Mouse (Mus musculus) hematopoietic stem cell, adult 5-6 weeks (primary cell): ENCODE results near the gene Prss16. TPM values are rescaled to one million over a fixed set of nuclear protein-coding genes. Genes with fewer than 3 reads are reported as not detected.
A peak's percentile ranks its signal among the peaks of the same experiment; 100 is the strongest.

ENCODE experiments used
- ATAC-seq, 2 experiments: fragments of 125-278 bp in 1 of 2; replicated peaks in 1 of 2; 2 replicates each; pipeline ENCODE4 v1.8.0; 2016 to 2017; ENCODE audit warnings: inconsistent platforms in 2 of 2, mild to moderate bottlenecking in 2 of 2, moderate number of reproducible peaks in 2 of 2, low read depth in 1 of 2, moderate TSS enrichment in 1 of 2; ENCODE audit not compliant: low FRiP score in 2 of 2, poor library complexity in 2 of 2, severe bottlenecking in 2 of 2, insufficient read depth in 1 of 2, low TSS enrichment in 1 of 2
- total RNA-seq: library from RNA; stranded (forward); fragments of 172-1452, 232-1000 nt; gene quantifications from 2 replicates; pipeline ENCODE4 v1.2.3, GENCODE M21; 2017

Prss16 gene
- total RNA-seq, 1 experiment from 2014 or later, result 0.84 TPM

DNA sequence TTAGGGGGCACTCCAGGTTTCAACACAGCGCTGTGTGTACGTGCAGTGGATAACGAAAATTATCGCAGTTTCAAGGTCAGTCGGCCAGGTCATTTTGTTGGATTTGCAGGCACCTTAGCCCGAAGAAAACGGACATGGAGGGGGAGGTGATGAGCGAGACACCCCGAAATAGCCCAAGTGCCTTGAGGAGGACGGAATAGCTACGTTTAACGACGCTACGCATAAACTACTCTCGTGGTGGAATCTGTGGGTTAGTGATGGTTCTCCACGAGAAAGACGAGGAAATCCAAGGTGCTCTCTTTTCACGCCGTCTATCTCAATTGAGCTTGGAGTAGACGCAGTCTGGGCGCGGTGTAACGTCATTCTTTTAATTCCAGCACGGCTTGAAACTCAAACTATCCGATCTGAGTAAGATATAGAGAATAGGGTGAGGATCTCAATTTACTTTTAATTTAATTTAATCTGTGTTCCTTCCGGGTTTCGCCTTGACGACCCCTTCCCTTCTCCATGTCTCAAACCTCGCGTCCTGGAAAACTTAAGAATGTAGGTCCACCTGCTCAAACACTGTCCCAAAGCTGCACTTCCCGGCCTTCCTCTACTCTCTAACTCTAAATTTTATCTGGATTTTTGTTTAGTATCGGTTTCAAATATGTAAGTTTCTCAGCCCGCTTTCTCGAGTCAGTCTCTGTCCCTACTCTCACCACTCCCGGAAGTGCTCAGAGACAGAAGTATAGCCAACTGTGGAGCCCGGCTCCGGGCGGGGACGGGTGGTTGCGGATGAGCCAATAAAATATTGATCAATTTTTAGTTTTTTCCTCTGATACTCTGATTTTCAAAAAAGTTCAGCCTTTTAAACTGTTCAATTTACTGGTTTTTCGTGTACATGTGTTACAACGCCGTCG, 10.6 kb upstream of the Prss16 start:
- ATAC-seq, result peak; percentile 36 to 39; a peak in 2 of 4 replicates

GRCm38 (mm10) chr13:22015479-22016450, 6.2 kb upstream of the Prss16 start:
- peak in 1 of 2 experiments; percentile 75; a peak in 3 of 4 replicates for ATAC-seq

DNA sequence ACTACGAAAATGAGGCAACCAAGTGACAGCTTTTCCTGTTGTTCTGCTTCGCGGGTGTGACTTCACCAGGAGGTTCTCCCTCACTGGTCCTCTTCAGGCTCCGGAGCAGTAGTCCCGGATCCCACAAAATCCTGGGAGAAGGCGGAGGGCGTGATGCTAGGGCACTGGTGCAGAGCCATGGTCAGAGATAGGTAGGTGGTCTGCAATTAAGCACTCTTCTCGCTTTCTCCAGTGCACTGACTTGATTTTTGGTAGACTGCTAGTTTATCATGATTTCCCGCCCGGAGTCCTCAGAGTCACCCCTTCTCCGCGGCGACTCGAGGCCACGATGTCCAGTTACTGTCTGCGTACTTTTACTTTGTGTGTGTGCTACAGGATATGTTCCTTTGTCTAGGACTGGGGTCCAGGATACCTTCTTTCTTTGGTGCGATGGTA, 4.9 kb upstream of the Prss16 start:
- ATAC-seq, result no peak; a peak in 1 of 4 replicates

- ATAC-seq, result no peak
Observed at GRCm38 (mm10) chr13:22013716-22014115, 4.2 kb upstream of the Prss16 start.

- no peak for ATAC-seq
Observed at GRCm38 (mm10) chr13:22008707-22009106, 835 bp downstream of the Prss16 start.

DNA sequence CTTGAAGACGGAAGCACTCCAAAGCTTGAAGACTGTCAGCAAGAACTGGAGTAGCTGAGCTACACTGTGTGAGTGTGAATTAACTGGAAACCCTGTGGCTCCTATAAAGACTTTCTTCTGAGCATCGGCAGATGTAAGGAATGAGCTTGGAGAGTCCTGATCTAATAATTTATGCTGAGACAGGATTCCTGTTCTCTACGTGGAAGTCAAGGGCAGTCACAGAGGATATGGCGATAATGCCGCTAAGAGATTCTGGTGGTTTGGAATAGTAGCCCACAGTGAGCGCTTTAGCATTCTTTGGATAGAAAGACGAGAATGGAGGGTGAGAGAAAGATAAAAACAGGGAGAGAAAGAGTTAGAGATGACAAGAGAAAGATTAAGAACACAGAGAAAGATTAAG, 1.7 kb downstream of the Prss16 start:
- ATAC-seq, result no peak

DNA sequence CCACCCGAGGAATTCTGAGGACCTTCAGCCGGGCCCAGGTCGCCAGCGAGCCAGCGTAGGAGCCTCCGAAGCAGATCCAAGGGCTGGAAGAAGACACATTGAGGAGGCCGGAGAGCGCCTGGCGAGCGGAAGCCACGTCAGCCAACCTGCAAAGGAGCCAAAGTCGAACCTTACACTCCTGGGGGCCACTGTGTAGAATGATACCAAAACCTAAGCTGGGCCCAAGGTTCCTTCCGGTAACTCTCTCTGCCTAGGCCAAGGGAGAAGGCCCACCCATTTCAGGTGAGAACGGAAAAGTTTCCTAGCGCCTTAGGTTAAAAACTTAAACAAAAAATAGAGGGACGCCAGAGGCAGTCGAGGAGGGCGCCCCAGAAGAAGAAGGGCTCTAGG, 2.4 kb downstream of the Prss16 start:
- ATAC-seq, result no peak

- peak; percentile 37 to 56; a peak in 2 of 4 replicates for ATAC-seq
Observed at GRCm38 (mm10) chr13:22006334-22007120, 3.0 kb downstream of the Prss16 start.

DNA sequence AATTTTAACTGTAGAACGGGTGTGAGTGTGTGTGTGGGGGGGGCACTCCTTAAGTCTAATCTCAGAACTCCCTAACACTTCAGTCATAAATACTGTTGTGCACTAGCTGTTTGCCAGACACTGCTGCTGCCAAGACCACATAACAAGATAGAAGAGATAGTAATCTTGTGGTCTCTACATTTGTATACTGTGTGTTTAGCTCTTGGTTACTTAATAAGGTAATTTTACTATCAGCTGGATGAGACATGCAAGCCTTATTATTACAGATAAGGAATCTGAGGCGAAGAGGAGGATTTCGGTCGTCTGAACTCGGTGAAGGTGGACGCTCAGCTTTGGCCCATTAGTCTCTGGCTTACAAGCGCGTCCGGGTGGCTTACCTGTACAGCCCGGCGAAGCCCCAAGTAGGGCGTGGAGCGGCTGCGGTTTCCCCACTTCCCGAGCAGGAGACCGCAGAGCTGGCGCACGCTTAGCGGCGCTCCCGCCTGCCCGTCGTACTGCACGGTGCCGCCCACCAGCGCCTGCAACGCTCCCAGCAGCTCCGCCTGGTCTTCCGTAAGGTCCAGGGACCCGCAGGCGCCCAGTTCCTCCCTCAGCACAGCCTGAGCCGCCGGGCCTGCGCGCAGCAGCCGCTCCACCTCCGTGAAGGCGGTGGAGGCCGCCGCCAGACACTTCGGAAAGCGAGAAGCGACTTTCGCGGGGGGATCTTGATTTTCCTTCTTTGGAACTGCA, 3.8 kb downstream of the Prss16 start:
- peak; percentile 47 to 70; a peak in 3 of 4 replicates for ATAC-seq

GRCm38 (mm10) chr13:22001823-22002222, 7.7 kb downstream of the Prss16 start:
- peak; percentile 66 to 69 for ATAC-seq

DNA sequence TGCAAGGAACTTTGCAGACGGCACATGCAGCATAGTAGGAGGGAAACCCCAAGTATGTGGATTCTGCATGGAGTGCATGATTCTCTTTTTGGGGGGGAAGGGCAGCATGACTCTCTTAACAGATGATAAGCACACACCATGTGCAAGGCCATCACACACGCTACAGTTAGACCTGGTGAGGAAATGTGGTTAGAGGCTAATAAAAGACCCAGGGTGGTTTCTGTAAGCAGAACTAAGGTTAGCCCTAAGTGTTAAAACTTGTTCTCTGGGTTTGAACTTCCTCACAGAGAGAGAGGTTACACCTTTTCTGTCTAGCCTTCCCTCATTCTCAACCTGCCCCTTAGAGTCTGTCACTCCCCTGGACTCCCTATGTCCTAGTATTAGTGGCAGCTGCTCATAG, 8.2 kb downstream of the Prss16 start:
- ATAC-seq, result peak; percentile 33 to 60

DNA sequence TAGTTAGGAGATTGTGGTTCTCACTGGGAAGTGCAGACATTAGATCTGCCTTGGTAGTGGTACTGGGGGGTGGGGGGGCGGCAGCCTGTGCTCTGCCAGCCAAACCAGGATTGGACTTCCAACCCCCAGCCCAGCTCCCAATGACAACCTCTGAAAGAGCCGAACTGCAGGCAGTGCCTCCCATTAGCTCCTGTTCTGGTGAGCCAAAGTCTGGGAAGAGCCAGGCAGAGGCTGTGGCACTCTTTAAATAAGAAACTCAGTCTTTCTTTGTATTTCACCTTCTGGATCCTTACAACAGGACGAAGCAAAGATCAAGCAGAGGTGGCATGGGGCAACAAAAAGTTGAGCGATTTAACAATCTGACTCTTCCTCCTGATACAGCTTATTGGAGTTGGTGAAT, 10.4 kb downstream of the Prss16 start:
- ATAC-seq, result no peak

- no peak for ATAC-seq
Observed at GRCm38 (mm10) chr13:21998412-21998811, 11.1 kb downstream of the Prss16 start.

DNA sequence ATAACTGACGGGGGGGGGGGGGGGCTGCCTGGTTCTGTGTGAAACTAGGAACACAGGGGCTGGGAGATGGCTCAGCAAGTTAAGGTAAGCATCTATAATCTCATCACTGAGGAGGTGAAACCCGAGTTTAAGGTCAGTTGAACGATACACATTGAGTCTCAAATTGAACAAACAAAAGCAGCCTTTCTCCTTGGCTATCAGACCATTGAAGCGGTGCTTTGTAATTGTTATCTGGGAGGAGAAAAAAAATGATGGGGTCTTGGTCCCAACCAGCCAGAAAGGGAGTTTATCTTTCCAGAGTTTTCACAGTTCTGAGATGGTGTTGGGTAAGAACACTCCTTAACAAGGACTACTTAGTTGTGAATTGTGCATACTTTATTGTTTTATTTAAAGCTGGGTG, 11.7 kb downstream of the Prss16 start:
- ATAC-seq, result no peak

DNA sequence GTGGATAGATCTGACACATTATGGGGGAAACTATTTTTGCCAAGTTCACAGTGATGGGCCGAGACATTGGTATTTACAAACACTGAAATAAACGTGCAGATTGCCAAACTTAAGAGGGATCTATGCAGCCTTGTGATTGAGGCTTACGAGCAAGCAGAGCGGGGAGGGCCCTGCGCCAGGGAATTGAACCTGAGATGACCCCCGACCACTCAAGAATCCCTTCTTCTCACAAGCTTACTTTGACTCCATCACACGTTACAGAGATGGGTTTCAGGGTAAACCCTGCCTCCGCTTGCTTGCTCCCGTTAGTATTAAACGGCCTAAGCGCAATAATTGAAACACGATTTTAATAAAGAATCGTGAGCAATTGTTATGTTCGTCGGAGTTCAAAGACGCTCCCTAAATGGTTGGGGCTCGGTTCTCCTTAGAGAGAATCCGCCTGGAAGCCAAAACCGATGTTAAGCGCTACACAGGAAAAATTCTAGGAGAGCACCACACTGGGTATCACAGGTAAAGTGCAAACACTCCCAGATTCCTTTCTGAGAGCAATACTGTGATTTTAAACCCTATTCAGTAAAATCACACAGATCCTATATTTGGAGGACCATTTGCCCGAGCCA, 12.2 kb downstream of the Prss16 start:
- ATAC-seq, result no peak

- ATAC-seq, result no peak
Observed at GRCm38 (mm10) chr13:21996840-21997185, 12.7 kb downstream of the Prss16 start.
